ENCODE assay signal across 8 mouse cellular contexts in the genomic region with DNA sequence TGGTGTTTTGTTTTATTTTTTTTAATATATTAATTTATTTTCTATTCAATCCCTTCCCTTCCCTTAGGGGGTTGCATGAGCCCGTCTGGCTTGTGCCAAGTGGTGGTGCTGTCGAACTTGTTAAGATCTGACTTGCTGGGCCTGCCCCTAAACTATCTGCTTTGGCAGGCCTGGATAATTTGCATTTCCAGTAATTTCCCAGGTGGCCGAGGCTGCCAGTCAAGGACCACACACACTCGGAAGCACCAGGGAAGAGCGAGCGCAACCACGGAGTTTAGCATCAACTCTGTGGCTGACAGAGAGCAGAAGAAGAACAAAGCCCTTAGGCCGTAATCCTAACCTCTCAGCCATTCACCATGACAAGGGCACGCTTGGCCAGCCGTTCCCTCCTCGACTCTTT.
A peak's percentile ranks its signal among the peaks of the same experiment; 100 is the strongest.
DNase-seq lines count a peak whose midpoint lies in the region; ATAC-seq lines count a peak whose summit lies in the region.

No protein-coding gene starts in this region.

- ATAC-seq in forebrain, embryonic 11.5 days (replicated peaks; ENCODE audit: low FRiP score), result peak; percentile 60
- ATAC-seq in intestine, embryonic 15.5 days, result peak; percentile 41
- peak; percentile 74 for ATAC-seq in midbrain, embryonic 12.5 days (ENCODE audit: low FRiP score, low read depth)

- H3K9ac ChIP-seq in forebrain, embryonic 11.5 days (ENCODE audit: low read length), result no peak overlapping the region
- no peak overlapping the region for H3K9ac ChIP-seq in intestine, embryonic 15.5 days
- no peak overlapping the region for H3K9ac ChIP-seq in midbrain, embryonic 12.5 days (replicated peaks)

- H3K27ac ChIP-seq in forebrain, embryonic 11.5 days (ENCODE audit: low read depth, low read length), result no peak overlapping the region
- no peak overlapping the region for H3K27ac ChIP-seq in forebrain, embryonic 10.5 days
- no peak overlapping the region for H3K27ac ChIP-seq in intestine, embryonic 15.5 days
- H3K27ac ChIP-seq in midbrain, embryonic 12.5 days (replicated peaks), result 0 out of 2 replicates have a peak overlapping the region, but pooled peaks have one; percentile 49

- no peaks in the 10 kb centered on the region; the same call in 1 of the 2 replicates for H3K27me3 ChIP-seq in forebrain, embryonic 11.5 days (ENCODE audit: control insufficient read depth, insufficient read depth, low read length)
- H3K27me3 ChIP-seq in forebrain, embryonic 10.5 days (ENCODE audit: poor library complexity, severe bottlenecking), result peaks cover 3% of the 10 kb centered on the region; the same call in 1 of the 2 replicates
- H3K27me3 ChIP-seq in intestine, embryonic 15.5 days (replicated peaks), result no peaks in the 10 kb centered on the region
- H3K27me3 ChIP-seq in midbrain, embryonic 12.5 days, result peaks cover 14% of the 10 kb centered on the region

- no peak overlapping the region for H3K4me3 ChIP-seq in forebrain, embryonic 11.5 days (ENCODE audit: low read depth, low read length)
- no peak overlapping the region for H3K4me3 ChIP-seq in forebrain, embryonic 10.5 days
- no peak overlapping the region for H3K4me3 ChIP-seq in intestine, embryonic 15.5 days (replicated peaks)
- no peak overlapping the region for H3K4me3 ChIP-seq in midbrain, embryonic 12.5 days

- no peaks in the 10 kb centered on the region for H3K4me1 ChIP-seq in forebrain, embryonic 11.5 days (replicated peaks; ENCODE audit: control insufficient read depth, insufficient read depth, low read length)
- peaks cover 18% of the 10 kb centered on the region for H3K4me1 ChIP-seq in forebrain, embryonic 10.5 days
- 0 out of 2 replicates have a peak, but pooled peaks cover 3% of the 10 kb centered on the region for H3K4me1 ChIP-seq in intestine, embryonic 15.5 days (replicated peaks)
- peaks cover 15% of the 10 kb centered on the region for H3K4me1 ChIP-seq in midbrain, embryonic 12.5 days

- WGBS in forebrain, embryonic 11.5 days, result 7% methylated on average over 11 of the region's 11 CpGs
- 20% methylated on average over 11 of the region's 11 CpGs for WGBS in forebrain, embryonic 10.5 days
- WGBS in intestine, embryonic 15.5 days, result 40% methylated on average over 11 of the region's 11 CpGs
- 10% methylated on average over 11 of the region's 11 CpGs for WGBS in midbrain, embryonic 12.5 days

- peak; percentile 67 for DNase-seq in forebrain, embryonic 11.5 days (ENCODE audit: low spot score)
- no peak for DNase-seq in forebrain, embryonic 10.5 days (ENCODE audit: extremely low spot score, low spot score)
- DNase-seq in embryo, embryonic 10.5 days (ENCODE audit: low spot score), result peak; percentile 73
- DNase-seq in adipocyte (ENCODE audit: low spot score), result no peak
- DNase-seq in urinary bladder, postnatal 4 days (ENCODE audit: low spot score in 2 of 2), result no peak
- no peak for DNase-seq in spleen, postnatal 36 days (ENCODE audit: low spot score in 2 of 2)

- H3K4me2 ChIP-seq in forebrain, embryonic 11.5 days (ENCODE audit: low read depth, low read length, severe bottlenecking), result no peak overlapping the region
- H3K4me2 ChIP-seq in intestine, embryonic 15.5 days (replicated peaks), result no peak overlapping the region
- peak overlapping the region; percentile 23 for H3K4me2 ChIP-seq in midbrain, embryonic 12.5 days (replicated peaks)

- no peaks in the 10 kb centered on the region for H3K36me3 ChIP-seq in forebrain, embryonic 11.5 days (ENCODE audit: control insufficient read depth, insufficient read depth, low read length)
- H3K36me3 ChIP-seq in forebrain, embryonic 10.5 days (replicated peaks), result no peaks in the 10 kb centered on the region
- H3K36me3 ChIP-seq in intestine, embryonic 15.5 days, result no peaks in the 10 kb centered on the region
- H3K36me3 ChIP-seq in midbrain, embryonic 12.5 days, result no peaks in the 10 kb centered on the region

- no peaks in the 10 kb centered on the region for H3K9me3 ChIP-seq in forebrain, embryonic 11.5 days (ENCODE audit: control insufficient read depth, low read length)
- H3K9me3 ChIP-seq in forebrain, embryonic 10.5 days, result no peaks in the 10 kb centered on the region
- H3K9me3 ChIP-seq in intestine, embryonic 15.5 days, result no peaks in the 10 kb centered on the region
- H3K9me3 ChIP-seq in midbrain, embryonic 12.5 days, result no peaks in the 10 kb centered on the region

Comparison
In these comparisons a context has a peak if more than half of its experiments do, and no peak if none do; other contexts are left out.
1. DNase-seq: peak in forebrain, embryonic 11.5 days (single experiment) and embryo, embryonic 10.5 days (single experiment); none in forebrain, embryonic 10.5 days (single experiment), adipocyte (single experiment), urinary bladder, postnatal 4 days (0 of 2) and spleen, postnatal 36 days (0 of 2).
2. Peak in every context shown above with its lines, with median percentiles within 50 percentile points of each other: ATAC-seq.